Mouse (Mus musculus) spleen, postnatal 36 days (tissue): ENCODE measurements around the gene 1810049J17Rik.
A peak's percentile ranks its signal among the peaks of the same experiment; 100 is the strongest.
"Not testable (repeated sequence)": the region's sequence is repeated elsewhere in the genome, so short reads cannot be mapped to it uniquely, and the experiment has no call there.

ENCODE experiments used
- DNase-seq, 2 experiments: peaks; one replicate each; pipeline ENCODE4 v3.0.0; 2022; ENCODE audit warnings: low spot score in 2 of 2, mixed read lengths in 1 of 2

The 1810049J17Rik gene

GRCm38 (mm10) chr15:12321788-12322621 lies at the start of gene 1810049J17Rik:
Gene 1810049J17Rik, minus strand, starts transcription at chr15:12321899.
- peak; percentile 20 to 31 for DNase-seq

DNA sequence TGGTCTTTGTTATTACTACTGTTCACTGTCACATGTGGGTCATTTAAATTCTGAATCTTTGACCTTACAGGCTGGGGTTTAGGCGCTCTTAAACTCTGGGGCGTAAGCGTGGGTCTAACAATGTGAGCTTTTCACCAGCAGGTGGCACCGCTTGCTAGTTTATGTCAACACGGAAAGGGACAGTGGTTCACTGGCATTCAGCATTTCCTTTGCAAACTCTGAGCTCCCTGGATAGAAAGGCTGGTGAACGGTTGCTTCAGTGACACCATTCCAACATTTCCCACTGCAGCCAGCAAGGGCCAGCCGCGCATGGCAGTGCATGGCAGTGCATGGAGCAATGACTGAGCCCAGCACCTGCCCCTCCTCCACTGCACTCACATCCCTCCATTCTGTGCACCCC lies 49.5 kb upstream of the 1810049J17Rik start:
- peak; percentile 34 to 57 for DNase-seq

GRCm38 (mm10) chr15:12370096-12370495 lies 48.4 kb upstream of the 1810049J17Rik start:
- no peak for DNase-seq

DNA sequence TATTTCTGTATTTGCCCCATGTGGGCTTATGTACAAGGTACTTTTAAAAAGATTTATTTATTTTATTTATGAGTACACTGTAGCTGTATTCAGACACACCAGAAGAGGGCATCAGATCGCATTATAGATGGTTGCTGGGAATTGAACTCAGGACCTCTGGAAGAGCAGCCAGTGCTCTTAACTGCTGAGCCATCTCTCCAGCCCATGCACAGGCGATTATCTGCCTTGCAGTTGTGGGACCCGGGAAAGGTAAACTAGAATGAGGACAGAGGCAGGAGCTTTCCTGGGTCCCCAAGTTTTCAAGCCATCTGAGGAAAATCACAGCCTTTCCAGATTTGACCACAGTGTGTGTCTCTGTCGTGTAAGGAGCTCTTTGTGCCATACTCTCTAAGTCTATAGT lies 47.2 kb upstream of the 1810049J17Rik start:
- no peak for DNase-seq

DNA sequence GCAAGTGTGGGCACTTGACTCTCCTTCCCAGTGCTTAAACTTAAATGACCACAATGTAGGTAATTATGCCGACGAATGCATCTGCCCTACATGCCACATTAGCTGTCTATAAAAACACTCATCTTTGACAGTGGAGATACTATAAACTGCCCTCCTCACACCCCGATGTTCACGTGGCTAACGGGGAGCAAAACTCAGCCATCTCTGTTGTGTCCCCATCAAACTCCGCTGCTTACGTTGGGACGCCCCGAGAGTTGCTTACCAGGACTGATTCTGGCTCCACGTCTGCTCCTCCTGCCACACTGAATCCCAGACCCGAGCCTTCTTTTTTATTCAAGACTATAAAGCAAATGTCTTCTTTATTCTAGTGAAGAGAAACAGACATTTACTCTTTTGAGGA lies 46.7 kb upstream of the 1810049J17Rik start:
- DNase-seq, result no peak

- peak; percentile 30 to 35 for DNase-seq
These were observed 45.8 kb upstream of the 1810049J17Rik start for GRCm38 (mm10) chr15:12367306-12368080.

- DNase-seq, result not testable (repeated sequence)
These were observed 45.0 kb upstream of the 1810049J17Rik start for GRCm38 (mm10) chr15:12366580-12367305.

GRCm38 (mm10) chr15:12366072-12366469 lies 44.4 kb upstream of the 1810049J17Rik start:
- no peak for DNase-seq

DNA sequence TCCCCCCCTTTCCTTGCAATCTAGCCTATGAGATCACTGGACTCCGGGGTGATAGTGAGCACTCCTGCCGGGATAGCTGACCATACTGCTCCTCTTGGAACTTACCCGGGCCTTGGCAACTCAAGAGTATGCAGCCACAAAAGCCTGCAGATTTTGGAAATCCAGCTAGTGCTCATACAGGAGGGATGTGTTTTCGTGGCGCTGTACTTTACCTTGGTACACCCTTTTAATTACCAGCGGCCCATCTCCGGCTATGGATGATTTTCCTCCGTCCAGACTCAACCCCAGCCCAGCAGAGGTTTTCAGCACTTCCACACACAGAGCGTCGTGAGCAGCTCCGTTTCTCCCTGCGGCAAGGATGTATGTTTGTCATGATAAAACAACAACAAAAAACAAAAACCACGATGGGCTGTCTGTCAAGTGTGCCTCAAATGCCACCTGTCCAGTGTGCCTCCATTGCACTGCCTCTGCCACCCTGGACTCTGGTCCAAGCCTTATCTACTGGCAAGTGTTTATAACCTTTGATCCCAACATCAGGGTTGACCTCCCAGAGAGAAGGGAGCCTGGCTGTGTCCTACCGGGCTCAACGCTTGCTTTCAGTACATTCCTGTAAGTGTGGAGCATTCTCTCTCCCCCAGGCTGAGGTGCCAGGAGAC lies 43.8 kb upstream of the 1810049J17Rik start:
- no peak for DNase-seq

GRCm38 (mm10) chr15:12364096-12364495 lies 42.4 kb upstream of the 1810049J17Rik start:
- no peak for DNase-seq

DNA sequence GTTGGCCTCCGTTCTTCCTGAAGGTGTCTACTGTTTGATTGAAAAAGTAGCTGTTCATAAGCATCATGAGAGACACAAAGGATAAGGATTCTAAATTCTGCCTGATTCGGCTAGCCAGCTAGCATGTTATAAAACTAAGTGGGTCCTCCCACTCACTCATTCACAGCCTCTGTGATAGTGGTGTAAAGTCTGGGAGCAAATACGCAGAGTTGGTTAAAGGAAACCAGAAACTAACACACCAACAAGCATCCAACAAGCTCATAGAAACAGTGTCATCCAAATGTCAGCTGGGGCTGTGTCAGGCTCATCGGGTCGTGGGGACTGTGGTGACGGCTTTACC lies 41.0 kb upstream of the 1810049J17Rik start:
- DNase-seq, result no peak

GRCm38 (mm10) chr15:12362001-12362700 lies 40.5 kb upstream of the 1810049J17Rik start:
- no peak for DNase-seq

- DNase-seq, result no peak
These were observed 39.0 kb upstream of the 1810049J17Rik start for GRCm38 (mm10) chr15:12360519-12361212.

DNA sequence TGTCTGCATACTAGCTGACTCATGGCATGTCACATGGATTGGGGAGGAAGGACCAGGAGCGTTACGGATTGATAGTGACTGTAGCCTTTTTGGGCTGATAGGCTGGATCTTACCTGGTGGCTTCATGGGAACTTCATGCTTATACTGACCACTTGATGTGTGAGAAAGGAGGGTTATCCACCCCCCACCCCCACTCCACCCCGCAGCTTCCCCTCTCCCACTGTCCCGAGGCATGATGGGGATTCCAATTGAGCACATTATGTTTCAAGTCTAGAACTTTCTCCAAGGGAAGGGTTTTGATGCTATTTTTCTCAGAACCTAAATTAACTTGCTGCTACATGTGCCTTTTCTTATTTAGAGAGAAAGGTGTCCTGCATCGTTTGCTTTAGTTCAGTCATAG lies 36.7 kb upstream of the 1810049J17Rik start:
- DNase-seq, result no peak

DNA sequence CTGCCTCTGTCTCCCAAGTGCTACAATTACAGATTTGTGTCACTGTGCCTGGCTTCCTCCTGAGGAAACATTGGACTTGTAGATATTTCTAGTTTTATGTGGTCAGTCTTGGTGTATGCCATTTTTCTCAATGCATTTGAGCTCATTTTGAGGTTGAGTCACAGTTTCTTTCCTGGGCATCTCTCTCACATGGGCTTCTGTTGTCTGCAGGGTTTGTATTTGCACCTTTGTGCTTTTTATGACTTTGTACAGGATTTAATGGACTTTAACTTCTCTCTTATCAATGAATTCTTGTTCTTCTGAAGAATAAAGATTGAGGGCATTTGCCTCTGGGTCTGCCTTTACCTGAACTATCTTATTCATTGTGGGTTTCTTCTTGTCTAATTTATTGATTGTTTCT lies 35.8 kb upstream of the 1810049J17Rik start:
- DNase-seq, result no peak

DNA sequence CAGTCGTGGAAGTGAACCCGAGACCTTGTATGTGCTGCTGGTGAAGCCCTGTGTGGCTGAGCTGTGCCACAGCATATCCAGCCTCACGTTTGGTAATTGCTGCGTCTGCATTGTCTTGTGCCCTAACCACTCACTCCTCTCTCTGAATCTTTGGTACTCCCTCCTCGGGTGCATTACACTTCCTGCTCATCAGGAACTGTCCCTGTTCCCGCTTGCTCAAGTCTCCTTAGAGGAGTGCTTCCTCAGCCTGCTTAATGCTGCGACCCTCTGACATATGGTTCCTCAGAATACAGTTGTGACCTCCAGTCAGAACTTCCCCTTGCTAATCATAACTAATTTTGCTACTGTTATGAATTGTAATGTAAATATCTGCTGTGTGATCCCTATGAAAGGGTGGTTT lies 34.2 kb upstream of the 1810049J17Rik start:
- DNase-seq, result no peak

GRCm38 (mm10) chr15:12355261-12355660 lies 33.6 kb upstream of the 1810049J17Rik start:
- DNase-seq, result no peak

- no peak for DNase-seq
These were observed 32.6 kb upstream of the 1810049J17Rik start for GRCm38 (mm10) chr15:12354281-12354810.

GRCm38 (mm10) chr15:12351470-12351869 lies 29.8 kb upstream of the 1810049J17Rik start:
- DNase-seq, result no peak

- no peak for DNase-seq
These were observed 28.1 kb upstream of the 1810049J17Rik start for GRCm38 (mm10) chr15:12349840-12350239.
